Mouse (Mus musculus) liver, postnatal 0 days (tissue): Measurements from ENCODE around the gene Hnrnpul1. TPM values are rescaled to one million over a fixed set of nuclear protein-coding genes. Genes with fewer than 3 reads are reported as not detected.

Source experiments
- ATAC-seq: fragments of 200-750 bp; cut with Nextera tagmentation; 2 replicates; pipeline ENCODE4 v1.8.0; 2017; ENCODE audit warnings: mild to moderate bottlenecking, moderate library complexity
- DNase-seq: peaks from one replicate; pipeline ENCODE4 v3.0.0-alpha.2; 2016
- H3K27ac ChIP-seq: fragments of 300-500 bp; sonication (generic); 2 replicates; pipeline ENCODE4 v1.5.1; 2014; ENCODE audit warnings: antibody characterized with exemption, moderate library complexity, mild to moderate bottlenecking, low read depth
- H3K27me3 ChIP-seq: fragments of 300-500 bp; sonication (generic); 2 replicates; pipeline ENCODE4 v1.6.1; 2014; ENCODE audit warnings: low read length, control low read depth, mixed read lengths; ENCODE audit not compliant: insufficient read depth
- H3K36me3 ChIP-seq: fragments of 300-500 bp; sonication (generic); replicated peaks from 2 replicates; pipeline ENCODE4 v1.6.1; 2014; ENCODE audit warnings: mild to moderate bottlenecking, control low read depth, low read length, moderate library complexity, mixed read lengths; ENCODE audit not compliant: insufficient read depth
- H3K4me1 ChIP-seq: fragments of 300-500 bp; sonication (generic); 2 replicates; pipeline ENCODE4 v1.6.1; 2014; ENCODE audit warnings: antibody characterized with exemption, mild to moderate bottlenecking, control low read depth; ENCODE audit not compliant: insufficient read depth
- H3K4me2 ChIP-seq: fragments of 300-500 bp; sonication (generic); 2 replicates; pipeline ENCODE4 v1.6.1; 2014; ENCODE audit warnings: low read depth, mild to moderate bottlenecking, low read length, moderate library complexity, mixed read lengths
- H3K4me3 ChIP-seq: fragments of 300-500 bp; sonication (generic); 2 replicates; pipeline ENCODE4 v1.5.1; 2014; ENCODE audit warnings: low read depth, low read length
- H3K9ac ChIP-seq: fragments of 300-500 bp; sonication (generic); replicated peaks from 2 replicates; pipeline ENCODE4 v1.6.1; 2014; ENCODE audit warnings: mild to moderate bottlenecking, moderate library complexity
- H3K9me3 ChIP-seq: fragments of 300-500 bp; sonication (generic); 2 replicates; pipeline ENCODE4 v1.6.1; 2016; ENCODE audit warnings: mild to moderate bottlenecking, control low read depth, low read length, mixed read lengths
- CTCF ChIP-seq: sonication (generic); IDR thresholded peaks from 2 replicates; pipeline ENCODE4 v1.5.1; 2016; ENCODE audit warnings: antibody characterized with exemption, low read depth
- EP300 ChIP-seq: IDR thresholded peaks from 2 replicates; pipeline ENCODE4 v1.6.1; 2016; ENCODE audit warnings: antibody characterized with exemption, low read depth, mild to moderate bottlenecking
- WGBS: fragments of 180-500 bp; shearing (Covaris S2); extraction: QIAGEN DNeasy Blood & Tissue Kit; methylation state at CpG from one replicate; pipeline ENCODE4 v1.1.7; 2014; ENCODE audit not compliant: insufficient replicate concordance; 5-methylcytosine and 5-hydroxymethylcytosine counted together
- polyA plus RNA-seq: library from polyadenylated mRNA; unstranded; fragments of >200 nt; fragmentation: Nextera tagmentation; extraction: Ambion mirVana; gene quantifications from 2 replicates; pipeline ENCODE4 v1.2.1, GENCODE M21; 2015

Gene Hnrnpul1
- polyA plus RNA-seq, 1 experiment from 2014 or later, result 22.6 TPM

DNA sequence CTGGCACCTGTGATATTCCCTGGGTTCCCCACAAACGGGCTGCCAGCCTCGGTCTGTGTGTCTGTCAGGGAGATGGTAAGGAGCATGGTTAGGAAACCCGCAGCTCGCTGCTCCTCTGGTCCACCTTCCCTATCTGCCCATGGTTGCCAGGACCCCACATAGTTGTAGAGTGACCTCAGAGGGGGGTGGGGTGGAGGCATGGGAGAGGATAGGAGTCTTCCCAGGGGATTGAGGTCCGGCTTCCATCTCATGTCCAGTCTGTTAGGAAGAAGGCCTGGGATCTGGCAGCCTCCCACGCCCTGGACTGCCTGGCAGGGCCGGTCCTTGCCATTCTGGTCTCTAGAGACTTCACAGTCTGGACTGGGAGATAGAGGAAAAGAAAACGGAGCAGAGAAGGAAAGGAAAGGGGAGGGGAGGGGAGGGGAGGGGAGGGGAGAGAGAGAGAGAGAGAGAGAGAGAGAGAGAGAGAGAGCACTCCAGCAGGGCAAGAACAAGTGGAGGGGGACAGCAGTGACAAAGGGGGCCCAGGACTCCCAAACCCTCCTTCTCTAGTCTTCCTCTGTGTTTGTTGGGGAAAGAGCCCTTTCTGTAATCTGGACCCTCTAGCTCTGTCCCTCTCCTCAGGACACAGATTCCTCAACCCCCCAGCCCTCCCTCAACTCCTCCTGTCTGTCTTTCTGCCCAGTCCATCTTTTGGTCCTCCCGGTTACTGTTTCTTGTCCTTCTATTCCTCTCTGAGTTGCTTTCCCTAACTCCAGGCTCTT is 33.1 kb upstream of the Hnrnpul1 start:
- H3K9ac ChIP-seq, result peak overlapping the region; percentile 21; the same call in 1 of the 2 replicates

DNA sequence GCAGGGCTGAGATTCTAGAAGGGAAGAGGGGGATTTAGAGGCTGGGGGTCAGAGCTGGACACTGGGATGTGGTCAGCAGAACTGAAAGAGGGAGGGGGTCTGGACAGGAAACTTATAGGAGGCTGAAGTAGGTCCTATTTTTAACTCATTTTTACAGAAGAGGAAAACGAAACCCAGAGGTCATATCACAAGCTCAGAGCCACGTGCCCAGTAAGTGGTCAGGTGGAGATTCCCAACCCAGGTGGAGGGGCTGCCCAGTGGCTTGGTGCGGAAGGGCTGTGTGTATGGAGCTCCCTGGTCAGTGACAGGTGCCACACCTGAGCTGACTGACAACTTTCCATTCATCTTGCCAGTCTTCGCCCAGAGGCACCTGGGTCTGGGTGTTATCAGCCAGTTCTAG is 32.4 kb upstream of the Hnrnpul1 start:
- Histone ChIP-seq H3K9me3 (no peaks in the 10 kb centered on the region), H3K9ac (no peak overlapping the region), H3K4me1 (peaks cover 12% of the 10 kb centered on the region), H3K4me3 (no peak overlapping the region), H3K27ac (no peak overlapping the region), H3K27me3 (peaks cover 11% of the 10 kb centered on the region), H3K36me3 (no peaks in the 10 kb centered on the region), H3K4me2 (peak overlapping the region; percentile 54; the same call in 1 of the 2 replicates)
- ATAC-seq (no peak), DNase-seq (no peak)
- TF ChIP-seq EP300 (no peak), CTCF (no peak)
- 48% methylated on average over 4 of the region's 4 CpGs for WGBS

More for the DNA sequence above, 33.1 kb upstream of the Hnrnpul1 start:
- TF ChIP-seq CTCF (no peak), EP300 (no peak)
- ATAC-seq (no peak), DNase-seq (no peak)
- Histone ChIP-seq H3K4me3 (peak overlapping the region; percentile 35; the same call in 1 of the 2 replicates), H3K4me2 (peak overlapping the region; percentile 54), H3K27ac (no peak overlapping the region), H3K27me3 (peaks cover 11% of the 10 kb centered on the region), H3K36me3 (no peaks in the 10 kb centered on the region), H3K9me3 (no peaks in the 10 kb centered on the region), H3K4me1 (peaks cover 8% of the 10 kb centered on the region; the same call in 1 of the 2 replicates)
- WGBS, result 46% methylated on average over 9 of the region's 9 CpGs

DNA sequence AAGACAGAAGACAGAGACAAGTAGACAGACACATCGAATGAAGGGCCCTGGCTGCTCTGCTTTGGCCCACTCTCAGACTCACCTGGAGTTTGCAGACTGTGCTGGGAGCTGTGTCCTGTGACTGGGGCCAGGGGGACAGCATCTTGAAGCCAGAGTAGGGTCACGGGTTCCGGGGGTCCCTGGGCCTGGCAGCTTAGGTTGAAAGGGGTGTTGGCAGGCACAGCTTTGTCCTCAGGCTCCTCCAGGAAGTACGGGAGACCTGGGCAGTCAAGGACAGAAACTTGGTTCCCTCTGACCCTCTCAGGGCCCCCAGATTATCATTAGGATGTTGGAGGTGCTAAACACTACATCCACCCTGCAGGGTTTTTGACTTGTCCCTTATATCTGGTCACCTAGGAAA is 31.2 kb upstream of the Hnrnpul1 start:
- 52% methylated on average over 4 of the region's 4 CpGs for WGBS
- no peak overlapping the region for H3K9ac ChIP-seq
- peaks cover 11% of the 10 kb centered on the region for H3K27me3 ChIP-seq
- H3K9me3 ChIP-seq, result no peaks in the 10 kb centered on the region
- H3K36me3 ChIP-seq, result no peaks in the 10 kb centered on the region
- H3K4me3 ChIP-seq, result no peak overlapping the region
- no peak for TF ChIP-seq CTCF
- no peak for TF ChIP-seq EP300
- peaks cover 20% of the 10 kb centered on the region for H3K4me1 ChIP-seq
- no peak for ATAC-seq
- H3K27ac ChIP-seq, result no peak overlapping the region
- no peak overlapping the region for H3K4me2 ChIP-seq
- no peak for DNase-seq

DNA sequence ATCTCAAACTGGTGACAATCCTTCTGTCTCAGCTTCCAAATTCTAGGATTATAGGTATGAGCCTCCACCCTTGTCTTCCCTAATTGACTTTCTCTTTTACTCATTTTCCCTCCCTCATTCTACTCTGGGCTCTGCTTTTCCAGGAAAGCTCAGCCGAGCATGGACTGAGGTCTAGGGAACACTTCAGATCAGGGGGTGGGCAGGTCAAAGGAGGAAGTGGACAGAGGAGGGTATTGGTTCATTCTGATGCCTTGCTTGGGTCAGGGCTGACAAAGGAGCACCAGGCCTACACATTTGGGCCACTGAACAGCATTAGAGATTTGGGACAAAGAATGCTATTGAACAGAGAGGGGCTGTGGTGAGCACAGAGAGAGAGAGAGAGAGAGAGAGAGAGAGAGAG is 30.3 kb upstream of the Hnrnpul1 start:
- WGBS, result 23% methylated on average over 1 of the region's 1 CpGs
- DNase-seq, result no peak
- no peak for ATAC-seq
- Histone ChIP-seq H3K4me1 (peaks cover 20% of the 10 kb centered on the region), H3K4me2 (no peak overlapping the region), H3K9me3 (no peaks in the 10 kb centered on the region), H3K9ac (no peak overlapping the region), H3K36me3 (no peaks in the 10 kb centered on the region), H3K27me3 (peaks cover 11% of the 10 kb centered on the region), H3K27ac (no peak overlapping the region), H3K4me3 (no peak overlapping the region)
- TF ChIP-seq CTCF (no peak), EP300 (no peak)

DNA sequence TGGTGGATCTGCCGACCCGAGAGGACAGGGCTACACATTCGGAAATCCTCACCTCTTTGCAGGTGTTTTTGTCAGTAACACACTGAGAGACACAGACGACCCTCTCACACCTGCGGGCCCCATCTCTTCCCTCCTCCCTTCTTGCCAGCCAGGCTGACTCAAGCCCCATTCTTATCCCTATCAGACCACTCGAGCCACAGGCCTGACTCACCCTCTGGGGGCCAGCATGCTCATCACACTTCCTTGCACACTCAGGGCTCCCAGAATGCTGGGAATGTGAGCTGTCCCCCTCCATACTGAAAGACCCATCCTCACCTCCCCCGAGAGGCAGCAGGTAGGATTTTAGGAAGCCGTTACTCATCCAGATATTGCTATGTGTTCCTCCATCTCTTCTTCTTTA is 29.2 kb upstream of the Hnrnpul1 start:
- Histone ChIP-seq H3K4me1 (peaks cover 23% of the 10 kb centered on the region), H3K36me3 (no peaks in the 10 kb centered on the region), H3K9me3 (no peaks in the 10 kb centered on the region), H3K9ac (no peak overlapping the region), H3K4me3 (no peak overlapping the region), H3K27me3 (peaks cover 9% of the 10 kb centered on the region), H3K27ac (0 out of 2 replicates have a peak overlapping the region, but pooled peaks have one; percentile 34), H3K4me2 (no peak overlapping the region)
- no peak for DNase-seq
- WGBS, result 65% methylated on average over 8 of the region's 8 CpGs
- TF ChIP-seq EP300, result no peak
- TF ChIP-seq CTCF, result no peak
- no peak for ATAC-seq

DNA sequence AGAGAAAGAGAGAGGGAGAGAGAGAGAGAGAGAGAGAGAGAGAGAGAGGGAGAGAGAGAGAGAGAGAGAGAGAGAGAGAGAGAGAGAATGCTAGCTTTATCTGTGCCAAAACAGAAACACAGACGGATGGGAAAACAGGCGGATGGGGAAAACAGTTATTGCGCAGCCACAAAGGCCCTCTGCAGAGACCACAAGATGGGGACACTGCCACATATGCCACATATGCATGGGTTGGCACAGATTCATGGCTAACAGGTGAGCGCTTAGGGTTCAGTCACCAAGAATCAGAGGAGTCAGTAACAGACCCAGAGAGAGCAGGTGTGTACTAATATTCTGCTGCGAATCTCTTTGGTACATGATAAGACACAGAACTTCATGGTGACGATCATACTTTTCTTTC is 28.2 kb upstream of the Hnrnpul1 start:
- Histone ChIP-seq H3K4me3 (no peak overlapping the region), H3K27ac (no peak overlapping the region), H3K9me3 (no peaks in the 10 kb centered on the region), H3K4me1 (peaks cover 19% of the 10 kb centered on the region), H3K36me3 (no peaks in the 10 kb centered on the region), H3K9ac (no peak overlapping the region), H3K27me3 (peaks cover 6% of the 10 kb centered on the region; the same call in 1 of the 2 replicates), H3K4me2 (no peak overlapping the region)
- WGBS, result 38% methylated on average over 6 of the region's 6 CpGs
- DNase-seq (no peak), ATAC-seq (no peak)
- TF ChIP-seq EP300, result no peak
- no peak for TF ChIP-seq CTCF
